Mouse (Mus musculus): ENCODE measurements around the gene Hspe1.

GRCm38 (mm10) chr1:55133173-55133572 lies 45.2 kb downstream of the Hspe1 start:
- TF ChIP-seq CTCF (IDR thresholded peaks at IDR 0.05; ENCODE audit: control insufficient read depth, insufficient read depth, insufficient read length) = no peak
- TF ChIP-seq MYOG (IDR thresholded peaks at IDR 0.05; ENCODE audit: control insufficient read depth, extremely low read depth, insufficient read length) = no peak
- no peak for TF ChIP-seq USF1 (IDR thresholded peaks at IDR 0.05; ENCODE audit: low read depth)
- TF ChIP-seq MAX (IDR thresholded peaks at IDR 0.05) = no peak
- no peak for TF ChIP-seq CEBPB (IDR thresholded peaks at IDR 0.05; ENCODE audit: low read depth)

Data from C2C12 (cell line).